Mouse (Mus musculus) layer of hippocampus, adult 18-20 months (tissue): ENCODE data around the gene Nr6a1. TPM values are rescaled to one million over a fixed set of nuclear protein-coding genes. Genes with fewer than 3 reads are reported as not detected.

Source experiments
- DNase-seq, 2 experiments: peaks; one replicate each; pipeline ENCODE4 v3.0.0; 2022; ENCODE audit warnings: low spot score in 2 of 2
- long read RNA-seq: library from polyadenylated mRNA; stranded (forward); transcript quantifications from one replicate; pipeline ENCODE4 v2.0.0, GENCODE M21; 2021
- total RNA-seq, 2 experiments: library from RNA; stranded (reverse); gene quantifications; 2 replicates each; pipeline ENCODE4 v1.2.3; 2021

Nr6a1 gene
- 1 to 10 TPM; 7.2 to 8.5 TPM for total RNA-seq
- long read RNA-seq, partial matches to known transcripts: 0 of 4 reads
- long read RNA-seq, other reads (novel, unspliced or antisense): 4 of 4 reads

GRCm38 (mm10) chr2:38927115-38927979 is at the start of gene Nr6a1:
Gene Nr6a1, minus strand, starts transcription at chr2:38927688.
- peak in 1 of 2 experiments; percentile 50 for DNase-seq

DNA sequence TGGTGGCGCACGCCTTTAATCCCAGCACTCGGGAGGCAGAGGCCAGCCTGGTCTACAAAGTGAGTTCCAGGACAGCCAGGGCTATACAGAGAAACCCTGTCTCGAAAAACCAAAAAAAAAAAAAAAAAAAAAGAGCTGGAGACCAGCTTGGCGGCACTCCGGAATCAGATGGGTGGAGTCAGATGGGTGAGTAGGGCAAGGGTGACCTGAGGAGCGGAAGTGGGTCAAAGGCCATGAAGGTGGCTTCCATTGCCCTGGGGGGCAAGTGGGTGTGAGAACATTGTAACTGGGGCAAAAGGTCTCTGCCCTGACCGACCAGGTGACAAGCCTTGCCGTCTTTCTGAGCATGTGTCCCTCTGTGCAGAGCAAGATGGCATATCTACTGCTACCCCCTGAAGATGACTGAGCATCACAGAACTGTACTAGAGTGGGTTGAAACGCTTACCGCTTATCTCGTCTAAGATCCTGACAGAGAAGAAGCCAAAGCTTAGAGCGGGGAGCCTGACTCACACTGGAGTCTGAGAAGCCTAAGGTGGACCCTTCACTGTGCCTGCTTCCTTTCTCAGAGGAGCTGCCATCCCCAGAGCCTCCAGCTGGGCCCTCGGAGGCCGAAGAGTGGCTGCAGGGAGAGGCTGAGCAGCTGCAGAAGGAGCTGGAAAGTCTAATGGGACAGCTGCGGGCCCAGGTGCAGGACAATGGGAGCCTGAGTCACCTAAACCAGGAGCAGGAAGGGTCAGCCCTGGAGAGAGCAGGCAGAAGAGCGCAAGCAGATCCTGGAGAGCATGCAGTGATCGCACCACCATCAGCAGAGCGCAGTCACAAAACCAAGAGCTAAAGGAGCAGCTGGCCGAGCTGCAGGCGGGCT is 48.7 kb upstream of the Nr6a1 start:
- no peak for DNase-seq

DNA sequence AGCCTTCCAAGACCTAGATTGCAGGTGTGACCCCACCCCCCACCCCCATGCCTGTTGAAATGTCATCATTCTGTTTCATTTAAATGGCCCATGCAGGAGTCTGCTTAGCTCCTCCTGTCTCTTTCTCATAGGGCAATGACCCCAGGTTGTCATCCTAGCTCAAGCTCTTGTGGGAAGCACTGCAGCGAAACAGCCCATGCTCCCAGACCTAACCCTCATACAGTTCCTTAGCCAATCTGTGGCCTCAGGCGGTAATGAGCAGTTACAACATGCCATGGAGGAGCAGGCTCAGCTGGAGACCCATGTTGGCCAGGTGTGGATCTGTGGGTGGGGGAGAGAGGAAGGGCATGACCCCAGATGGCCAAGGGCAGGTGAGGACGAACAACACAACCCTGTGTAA is 47.7 kb upstream of the Nr6a1 start:
- DNase-seq: no peak

GRCm38 (mm10) chr2:38974171-38974570 is 46.7 kb upstream of the Nr6a1 start:
- no peak for DNase-seq

GRCm38 (mm10) chr2:38973701-38974100 is 46.2 kb upstream of the Nr6a1 start:
- no peak for DNase-seq

DNA sequence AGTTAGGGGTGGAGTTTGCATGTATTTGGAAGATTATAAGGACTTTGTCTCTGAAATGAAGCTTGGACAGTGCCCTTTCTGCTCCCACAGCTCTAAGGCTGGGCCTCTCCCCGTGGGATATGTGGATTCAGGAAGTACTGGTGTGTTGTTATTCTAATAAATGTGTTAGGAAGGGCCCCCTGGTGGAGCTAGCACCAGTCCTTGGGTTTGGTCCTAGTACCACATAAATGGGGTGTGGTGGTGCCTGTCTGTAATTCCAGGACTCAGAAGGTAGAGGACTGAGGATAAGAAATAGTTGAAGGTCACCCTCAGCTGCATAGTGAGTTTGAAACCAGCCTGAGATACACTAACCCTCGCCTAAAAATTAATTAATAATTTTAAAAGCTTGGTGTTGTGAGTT is 45.7 kb upstream of the Nr6a1 start:
- no peak for DNase-seq

DNA sequence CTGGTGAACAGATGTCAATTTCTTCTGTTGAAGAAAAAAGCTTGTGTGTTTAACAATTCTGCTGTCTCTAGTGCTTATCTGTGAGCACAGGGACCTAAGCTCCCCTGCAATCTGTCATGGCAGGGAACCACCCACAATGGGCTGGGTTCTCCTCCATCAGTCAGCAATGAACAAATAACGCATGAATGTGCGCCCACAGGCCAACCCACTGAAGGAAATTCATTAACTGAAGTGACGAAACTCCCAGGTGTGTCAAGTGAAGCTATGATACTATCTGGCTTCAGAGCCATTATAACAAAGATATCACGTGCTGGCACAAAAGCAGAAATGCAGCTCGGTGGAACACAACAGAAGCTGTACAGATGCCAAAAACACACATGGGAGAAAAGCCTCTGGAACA is 42.6 kb upstream of the Nr6a1 start:
- DNase-seq: no peak

DNA sequence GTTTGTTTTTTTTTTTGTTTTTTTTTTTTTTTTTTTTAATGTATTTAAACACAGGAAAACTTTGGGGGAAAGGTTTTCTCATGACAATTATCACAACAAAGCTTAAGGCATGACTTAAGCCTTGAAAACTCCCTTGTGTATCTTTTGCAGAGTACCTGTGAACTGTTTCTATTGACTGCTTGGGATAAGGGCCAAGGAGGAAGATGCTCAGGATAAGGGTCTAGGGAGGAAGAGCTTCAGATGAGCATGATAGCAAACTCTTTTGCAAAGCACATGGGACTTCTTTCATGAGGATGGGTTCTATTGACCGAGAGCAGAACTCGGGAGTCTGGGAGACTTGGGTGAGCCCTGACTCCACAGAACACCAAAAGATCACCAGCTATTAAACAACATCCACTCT is 42.2 kb upstream of the Nr6a1 start:
- DNase-seq: no peak

- DNase-seq: no peak
Measured at GRCm38 (mm10) chr2:38964198-38964597, 36.7 kb upstream of the Nr6a1 start.

- DNase-seq: no peak
Measured at GRCm38 (mm10) chr2:38957671-38958223, 30.3 kb upstream of the Nr6a1 start.

DNA sequence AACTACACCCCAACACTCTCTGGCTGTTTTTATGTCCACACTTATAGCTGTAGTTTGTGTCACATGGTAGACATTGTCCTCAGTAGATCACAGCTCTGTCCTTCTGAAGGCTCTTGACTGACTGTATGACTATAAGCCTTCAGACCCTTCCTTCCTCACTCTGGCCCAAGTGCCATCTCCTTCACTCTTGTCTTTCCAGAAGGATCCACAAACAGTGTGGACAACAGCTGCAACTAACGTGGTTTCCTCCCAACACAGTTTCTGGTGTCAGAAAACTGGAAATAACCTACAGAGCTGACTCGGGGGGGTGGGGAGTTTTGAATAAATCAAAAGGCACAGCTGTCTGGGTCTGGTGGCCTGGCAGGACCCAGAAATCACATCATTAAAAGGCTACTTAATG is 28.6 kb upstream of the Nr6a1 start:
- DNase-seq: no peak

GRCm38 (mm10) chr2:38953152-38953883 is 25.8 kb upstream of the Nr6a1 start:
- peak; percentile 48 to 67 for DNase-seq

DNA sequence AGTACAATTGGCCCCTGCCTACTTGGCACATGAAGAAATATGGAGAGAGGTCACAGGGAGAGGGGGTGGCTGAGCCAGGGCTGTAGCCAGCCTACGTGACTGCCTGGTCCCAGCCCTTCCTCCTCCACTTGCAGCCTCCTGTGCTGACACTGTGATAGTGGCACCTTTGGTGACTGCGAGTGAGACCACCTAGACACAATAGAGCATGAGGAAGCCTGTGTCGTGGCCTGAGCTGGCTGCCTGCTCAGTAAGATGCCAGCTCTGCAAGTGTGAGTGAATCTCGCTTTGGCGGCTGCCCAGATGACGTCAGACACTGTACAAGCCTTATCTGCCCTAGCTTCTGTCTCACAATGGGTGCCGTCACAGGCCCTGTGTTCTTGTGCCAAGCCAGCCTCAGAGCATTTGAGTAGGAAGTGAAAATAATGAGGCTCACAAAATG is 22.8 kb upstream of the Nr6a1 start:
- DNase-seq: peak; percentile 77 to 94

DNA sequence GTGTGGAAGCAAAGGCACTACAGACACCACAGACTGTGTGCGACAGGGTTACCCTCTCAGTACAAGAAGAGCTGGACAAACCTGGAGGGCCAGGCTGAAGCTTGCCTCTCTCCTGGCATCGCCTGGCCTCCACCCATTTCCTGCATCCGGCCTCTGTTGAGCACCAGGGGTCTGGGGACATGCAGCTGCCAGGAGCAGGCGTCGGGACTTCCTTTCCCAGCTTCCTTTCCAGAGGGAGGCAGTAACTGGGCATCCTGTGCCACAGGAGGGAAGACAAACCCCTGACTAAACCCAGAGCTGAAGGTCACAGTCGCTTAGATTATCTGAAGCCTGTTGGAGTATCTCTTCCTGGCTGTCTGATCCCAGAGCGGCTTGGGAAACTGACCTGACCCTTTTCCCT is 20.1 kb upstream of the Nr6a1 start:
- DNase-seq: no peak

DNA sequence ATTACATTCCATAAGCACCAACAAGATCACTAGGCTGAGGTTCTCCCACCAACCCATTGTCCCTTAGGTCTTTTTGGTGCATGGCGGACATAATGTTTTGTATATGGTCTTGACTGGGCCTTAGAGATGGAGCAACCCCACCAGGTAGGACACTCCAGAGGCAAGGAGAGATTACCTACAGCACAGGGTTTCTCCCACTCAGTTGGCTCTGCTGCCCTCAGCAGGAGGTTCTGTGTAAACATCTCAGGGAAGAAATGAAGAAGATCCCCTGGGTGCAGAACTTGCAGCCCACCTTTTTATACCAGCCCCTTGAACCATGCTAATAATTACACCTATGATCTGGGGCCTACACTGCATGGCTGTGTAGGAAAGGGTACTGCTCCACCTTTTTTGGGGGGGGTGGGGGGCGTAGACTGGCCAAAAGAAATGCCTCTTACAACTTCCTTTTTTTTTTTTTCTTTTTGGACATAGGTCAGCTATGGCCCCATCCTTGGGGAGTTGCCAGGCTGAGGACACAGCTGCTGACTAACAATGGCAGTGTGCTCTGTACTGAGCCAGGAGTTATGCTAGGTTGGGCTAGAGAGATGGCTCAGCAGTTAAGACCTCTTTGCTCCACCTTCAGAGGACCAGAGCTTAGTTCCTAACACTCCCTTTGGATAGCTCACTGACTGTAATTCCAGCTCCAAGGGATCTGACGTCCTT is 17.1 kb upstream of the Nr6a1 start:
- no peak for DNase-seq

GRCm38 (mm10) chr2:38943977-38944376 is 16.5 kb upstream of the Nr6a1 start:
- DNase-seq: no peak

- DNase-seq: no peak
Measured at GRCm38 (mm10) chr2:38943161-38943560, 15.7 kb upstream of the Nr6a1 start.

- no peak for DNase-seq
Measured at GRCm38 (mm10) chr2:38941898-38942297, 14.4 kb upstream of the Nr6a1 start.

DNA sequence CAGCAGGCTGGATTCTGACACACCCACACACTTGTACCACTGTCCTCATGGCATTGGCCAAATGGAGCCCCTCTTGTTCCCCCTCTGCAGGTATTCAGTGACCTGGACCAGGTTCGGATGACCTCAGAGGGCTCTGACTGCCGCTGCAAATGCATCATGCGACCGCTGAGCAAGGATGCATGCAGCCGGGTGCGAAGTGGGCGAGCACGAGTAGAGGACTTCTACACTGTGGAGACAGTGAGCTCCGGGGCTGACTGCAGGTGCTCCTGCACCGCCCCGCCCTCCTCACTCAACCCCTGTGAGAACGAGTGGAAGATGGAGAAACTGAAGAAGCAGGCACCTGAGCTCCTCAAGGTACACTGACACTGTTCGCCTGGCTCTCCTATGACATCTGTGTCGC is 13.9 kb upstream of the Nr6a1 start:
- DNase-seq: no peak

GRCm38 (mm10) chr2:38939047-38939446 is 11.6 kb upstream of the Nr6a1 start:
- DNase-seq: no peak
